36 mouse cellular contexts compared by ENCODE assay signal in the genomic region with DNA sequence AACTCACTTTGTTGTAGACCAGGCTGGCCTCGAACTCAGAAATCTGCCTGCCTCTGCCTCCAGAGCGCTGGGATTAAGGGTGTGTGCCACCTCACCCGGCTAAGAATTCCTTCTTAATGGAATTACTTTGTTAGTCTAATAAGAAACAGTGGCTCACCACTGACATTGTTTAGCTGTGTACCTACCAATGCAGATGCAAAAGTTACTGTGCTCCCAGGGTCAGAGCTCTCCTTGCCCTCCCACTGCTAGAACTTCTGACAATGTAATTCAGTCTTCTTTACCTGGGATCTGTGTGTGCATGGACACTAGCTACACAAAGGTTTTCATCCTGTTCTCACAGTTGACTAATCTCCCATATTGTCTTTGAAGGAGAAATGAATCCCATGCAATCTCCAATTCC. TPM values are rescaled to one million over a fixed set of nuclear protein-coding genes. Genes with fewer than 3 reads are reported as not detected.
"Had no signal": no experiment of that assay in that cellular context is flagged by ENCODE, and none has a peak within 500 bp of the region (broad histone marks: within the 10 kb centered on the region; RNA-seq: fewer than 3 reads in every experiment).

No protein-coding gene starts in this region.

- DNase-seq: heart, postnatal 10 days; heart, postnatal 14 days; heart, postnatal 36 days; heart, postnatal 4 days; kidney, adult 11 months; kidney, adult 18-20 months; kidney, adult 2 months; kidney, adult 8-10 months; kidney, adult 9 months; kidney, postnatal 10 days; kidney, postnatal 14 days; kidney, postnatal 25 days; kidney, postnatal 36 days; kidney, postnatal 4 days; layer of hippocampus, adult 9-11 months; layer of hippocampus, postnatal 36 days had no signal

RNA-seq across cellular contexts. Expression of gene Vwde, which starts 27.3 kb away (rescaled TPM):
- total RNA-seq: heart, postnatal 10 days; heart, postnatal 14 days; heart, postnatal 25 days; heart, postnatal 36 days; heart, postnatal 4 days; hematopoietic stem cell, adult 5-6 weeks; layer of hippocampus, adult 18-20 months; layer of hippocampus, adult 2 months; layer of hippocampus, adult 8-10 months; layer of hippocampus, postnatal 25 days; left cerebral cortex, adult 18-20 months; left cerebral cortex, adult 2 months; left cerebral cortex, adult 8-10 months had no signal
- polyA plus RNA-seq: heart, embryonic 12.5 days; heart, embryonic 14.5 days; heart, embryonic 15.5 days; heart, embryonic 16.5 days; heart, postnatal 0 days; hindbrain, embryonic 12.5 days; intestine, embryonic 15.5 days; intestine, embryonic 16.5 days; intestine, postnatal 0 days; kidney, adult 2 months; kidney, embryonic 16.5 days; large intestine, adult 2 months had no signal
